Mouse (Mus musculus) neural tube, embryonic 14.5 days (tissue): Measurements from ENCODE around the gene Mmp25. TPM values are rescaled to one million over a fixed set of nuclear protein-coding genes. Genes with fewer than 3 reads are reported as not detected.
"Not testable (repeated sequence)": the region's sequence is repeated elsewhere in the genome, so short reads cannot be mapped to it uniquely, and the experiment has no call there.

Source experiments
- ATAC-seq: fragments of 200-750 bp; cut with Nextera tagmentation; 2 replicates; pipeline ENCODE4 v1.8.0; 2017; ENCODE audit warnings: low read depth, mild to moderate bottlenecking, moderate TSS enrichment, moderate library complexity
- H3K27ac ChIP-seq: fragments of 300-500 bp; sonication (generic); 2 replicates; pipeline ENCODE4 v1.5.1; 2014; ENCODE audit warnings: low read depth, mild to moderate bottlenecking, control low read depth, low read length, moderate library complexity, mixed read lengths
- H3K27me3 ChIP-seq: fragments of 300-500 bp; sonication (generic); 2 replicates; pipeline ENCODE4 v1.6.1; 2014; ENCODE audit warnings: low read length; ENCODE audit not compliant: control insufficient read depth, insufficient read depth
- H3K36me3 ChIP-seq: fragments of 300-500 bp; sonication (generic); 2 replicates; pipeline ENCODE4 v1.6.1; 2014; ENCODE audit warnings: low read length, mixed read lengths; ENCODE audit not compliant: control insufficient read depth, insufficient read depth
- H3K4me1 ChIP-seq: fragments of 300-500 bp; sonication (generic); 2 replicates; pipeline ENCODE4 v1.6.1; 2014; ENCODE audit warnings: low read length; ENCODE audit not compliant: control insufficient read depth, insufficient read depth
- H3K4me2 ChIP-seq: fragments of 300-500 bp; sonication (generic); 2 replicates; pipeline ENCODE4 v1.6.1; 2014; ENCODE audit warnings: mild to moderate bottlenecking, low read depth, low read length, control low read depth
- H3K4me3 ChIP-seq: fragments of 300-500 bp; sonication (generic); 2 replicates; pipeline ENCODE4 v1.5.1; 2014; ENCODE audit warnings: low read depth, low read length, control low read depth, mixed read lengths
- H3K9ac ChIP-seq: fragments of 300-500 bp; sonication (generic); replicated peaks from 2 replicates; pipeline ENCODE4 v1.6.1; 2014; ENCODE audit warnings: low read depth, mild to moderate bottlenecking, control low read depth, low read length, mixed read lengths
- H3K9me3 ChIP-seq: fragments of 300-500 bp; sonication (generic); 2 replicates; pipeline ENCODE4 v1.6.1; 2016; ENCODE audit warnings: low read length; ENCODE audit not compliant: control insufficient read depth
- WGBS: fragments of 180-500 bp; shearing (Covaris S2); extraction: QIAGEN DNeasy Blood & Tissue Kit; methylation state at CpG from one replicate; pipeline ENCODE4 v1.1.7; 2014; 5-methylcytosine and 5-hydroxymethylcytosine counted together
- polyA plus RNA-seq: library from polyadenylated mRNA; unstranded; fragments of >200 nt; fragmentation: Nextera tagmentation; extraction: Ambion mirVana; gene quantifications from 2 replicates; pipeline ENCODE4 v1.2.1, GENCODE M21; 2014

Mmp25 gene
- polyA plus RNA-seq, 1 experiment from 2014 or later: 0.80 TPM

- Histone ChIP-seq H3K27ac (no peak overlapping the region), H3K4me3 (peak overlapping the region; percentile 31), H3K9me3 (no peaks in the 10 kb centered on the region), H3K36me3 (no peaks in the 10 kb centered on the region), H3K27me3 (no peaks in the 10 kb centered on the region), H3K4me2 (peak overlapping the region; percentile 58), H3K4me1 (no peaks in the 10 kb centered on the region), H3K9ac (peak overlapping the region; percentile 0; the same call in 1 of the 2 replicates)
- no peak for ATAC-seq
- WGBS: 54% methylated on average over 7 of the region's 7 CpGs
Observed at GRCm38 (mm10) chr17:23599605-23600063, 45.4 kb downstream of the Mmp25 start.

GRCm38 (mm10) chr17:23598582-23599552, 46.2 kb downstream of the Mmp25 start, which contains the start of gene Zfp13:
Zfp13 (minus strand) TSS chr17:23599487.
- Histone ChIP-seq H3K4me3 (peak within 1 kb of the TSS; percentile 31), H3K9me3 (no peaks in the 10 kb centered on the region), H3K27me3 (no peaks in the 10 kb centered on the region), H3K9ac (peak within 1 kb of the TSS; percentile 25; the same call in 1 of the 2 replicates), H3K4me2 (peak within 1 kb of the TSS; percentile 58), H3K4me1 (no peaks in the 10 kb centered on the region), H3K36me3 (no peaks in the 10 kb centered on the region), H3K27ac (no peak within 1 kb of the TSS)
- ATAC-seq: peak; percentile 91
- WGBS: 10% methylated on average over 31 of the region's 31 CpGs

GRCm38 (mm10) chr17:23595139-23595538, 49.9 kb downstream of the Mmp25 start:
- not testable (repeated sequence) for H3K9ac ChIP-seq, ATAC-seq, H3K4me1 ChIP-seq, H3K4me2 ChIP-seq, H3K4me3 ChIP-seq, H3K27ac ChIP-seq, H3K9me3 ChIP-seq, H3K36me3 ChIP-seq, H3K27me3 ChIP-seq
- WGBS: 79% methylated on average over 4 of the region's 4 CpGs

- H3K4me1 ChIP-seq: no peaks in the 10 kb centered on the region; the same call in 1 of the 2 replicates
- H3K9me3 ChIP-seq: no peaks in the 10 kb centered on the region
- ATAC-seq: peak; percentile 73
- peak overlapping the region; percentile 83 for H3K4me2 ChIP-seq
- H3K27me3 ChIP-seq: no peaks in the 10 kb centered on the region
- 15% methylated on average over 13 of the region's 13 CpGs for WGBS
- peak overlapping the region; percentile 44 for H3K4me3 ChIP-seq
- H3K27ac ChIP-seq: peak overlapping the region; percentile 78
- H3K9ac ChIP-seq: peak overlapping the region; percentile 58
- no peaks in the 10 kb centered on the region for H3K36me3 ChIP-seq
Observed at GRCm38 (mm10) chr17:23592926-23593300, 52.2 kb downstream of the Mmp25 start.

- H3K27ac ChIP-seq: peak overlapping the region; percentile 78
- 8% methylated on average over 34 of the region's 34 CpGs for WGBS
- ATAC-seq: peak; percentile 99
Observed at GRCm38 (mm10) chr17:23592208-23592925, 52.7 kb downstream of the Mmp25 start.

GRCm38 (mm10) chr17:23587253-23587652, 57.8 kb downstream of the Mmp25 start:
- ATAC-seq: no peak
- 62% methylated on average over 2 of the region's 2 CpGs for WGBS
- H3K4me1 ChIP-seq: peaks cover 17% of the 10 kb centered on the region
- no peaks in the 10 kb centered on the region for H3K9me3 ChIP-seq
- no peak overlapping the region for H3K4me3 ChIP-seq
- no peaks in the 10 kb centered on the region for H3K36me3 ChIP-seq
- no peak overlapping the region for H3K4me2 ChIP-seq
- H3K27me3 ChIP-seq: no peaks in the 10 kb centered on the region
- H3K9ac ChIP-seq: no peak overlapping the region
- H3K27ac ChIP-seq: no peak overlapping the region

More at GRCm38 (mm10) chr17:23592208-23592925, 52.7 kb downstream of the Mmp25 start:
- no peaks in the 10 kb centered on the region for H3K27me3 ChIP-seq
- peak overlapping the region; percentile 58 for H3K9ac ChIP-seq
- H3K4me1 ChIP-seq: no peaks in the 10 kb centered on the region; the same call in 1 of the 2 replicates
- H3K9me3 ChIP-seq: no peaks in the 10 kb centered on the region
- peak overlapping the region; percentile 83 for H3K4me2 ChIP-seq
- no peaks in the 10 kb centered on the region for H3K36me3 ChIP-seq
- peak overlapping the region; percentile 44 for H3K4me3 ChIP-seq

- H3K4me1 ChIP-seq: peaks cover 17% of the 10 kb centered on the region
- H3K4me3 ChIP-seq: peak overlapping the region; percentile 66
- under 1% methylated on average over 22 of the region's 22 CpGs for WGBS
- H3K4me2 ChIP-seq: peak overlapping the region; percentile 59
- H3K36me3 ChIP-seq: no peaks in the 10 kb centered on the region
- peak; percentile 93 for ATAC-seq
- H3K27ac ChIP-seq: peak overlapping the region; percentile 49; the same call in 1 of the 2 replicates
- H3K27me3 ChIP-seq: no peaks in the 10 kb centered on the region
- no peaks in the 10 kb centered on the region for H3K9me3 ChIP-seq
- H3K9ac ChIP-seq: peak overlapping the region; percentile 83
Observed at GRCm38 (mm10) chr17:23585721-23586491, 59.2 kb downstream of the Mmp25 start.

GRCm38 (mm10) chr17:23584786-23585185, 60.3 kb downstream of the Mmp25 start:
- Histone ChIP-seq H3K4me3 (peak overlapping the region; percentile 66; the same call in 1 of the 2 replicates), H3K4me2 (peak overlapping the region; percentile 59), H3K27me3 (no peaks in the 10 kb centered on the region), H3K36me3 (peaks cover 11% of the 10 kb centered on the region), H3K27ac (no peak overlapping the region), H3K9ac (no peak overlapping the region), H3K9me3 (no peaks in the 10 kb centered on the region), H3K4me1 (peaks cover 17% of the 10 kb centered on the region)
- WGBS: 83% methylated on average over 8 of the region's 8 CpGs
- ATAC-seq: no peak
